19 mouse cellular contexts compared by ENCODE assay signal in genomic region chr13:40955773-40956172, GRCm38 (mm10).
"Had no signal": no experiment of that assay in that cellular context is flagged by ENCODE, and none has a peak within 500 bp of the region (broad histone marks: within the 10 kb centered on the region; RNA-seq: fewer than 3 reads in every experiment).

No protein-coding gene starts in this region.

- H3K9ac ChIP-seq: liver, embryonic 13.5 days; lung, embryonic 14.5 days; midbrain, embryonic 12.5 days; midbrain, embryonic 15.5 days; neural tube, embryonic 12.5 days; neural tube, embryonic 15.5 days had no signal

- ATAC-seq: lung, postnatal 0 days; midbrain, embryonic 15.5 days had no signal

- H3K27me3 ChIP-seq: liver, embryonic 13.5 days; midbrain, embryonic 12.5 days; midbrain, embryonic 15.5 days; neural tube, embryonic 12.5 days; neural tube, embryonic 15.5 days had no signal

- H3K4me1 ChIP-seq: liver, embryonic 13.5 days; midbrain, embryonic 12.5 days; midbrain, embryonic 15.5 days; neural tube, embryonic 12.5 days; neural tube, embryonic 15.5 days had no signal

- H3K9me3 ChIP-seq: liver, embryonic 13.5 days; midbrain, embryonic 12.5 days; midbrain, embryonic 15.5 days; neural tube, embryonic 12.5 days; neural tube, embryonic 15.5 days had no signal

- H3K4me3 ChIP-seq: layer of hippocampus, adult 2 months; left cerebral cortex, adult 2 months; liver, embryonic 13.5 days; midbrain, embryonic 12.5 days; midbrain, embryonic 15.5 days; neural tube, embryonic 12.5 days; neural tube, embryonic 15.5 days had no signal

- H3K27ac ChIP-seq: kidney, postnatal 0 days; layer of hippocampus, adult 2 months; left cerebral cortex, adult 2 months; liver, embryonic 13.5 days; macrophage; midbrain, embryonic 12.5 days; midbrain, embryonic 15.5 days; neural tube, embryonic 12.5 days; neural tube, embryonic 15.5 days; stomach, postnatal 0 days had no signal

- H3K4me2 ChIP-seq: liver, embryonic 13.5 days; lung, embryonic 14.5 days; midbrain, embryonic 12.5 days; midbrain, embryonic 15.5 days; neural tube, embryonic 12.5 days; neural tube, embryonic 15.5 days had no signal

- DNase-seq: layer of hippocampus, postnatal 36 days; liver, embryonic 13.5 days; lung, embryonic 14.5 days; right cerebral cortex, adult 18-20 months; right cerebral cortex, postnatal 14 days; right cerebral cortex, postnatal 4 days; thymus, adult 2 months; thymus, postnatal 14 days; thymus, postnatal 4 days had no signal

- H3K36me3 ChIP-seq: liver, embryonic 13.5 days; midbrain, embryonic 15.5 days; neural tube, embryonic 15.5 days had no signal
